Mouse (Mus musculus): ENCODE data around the gene Tnks2.

DNA sequence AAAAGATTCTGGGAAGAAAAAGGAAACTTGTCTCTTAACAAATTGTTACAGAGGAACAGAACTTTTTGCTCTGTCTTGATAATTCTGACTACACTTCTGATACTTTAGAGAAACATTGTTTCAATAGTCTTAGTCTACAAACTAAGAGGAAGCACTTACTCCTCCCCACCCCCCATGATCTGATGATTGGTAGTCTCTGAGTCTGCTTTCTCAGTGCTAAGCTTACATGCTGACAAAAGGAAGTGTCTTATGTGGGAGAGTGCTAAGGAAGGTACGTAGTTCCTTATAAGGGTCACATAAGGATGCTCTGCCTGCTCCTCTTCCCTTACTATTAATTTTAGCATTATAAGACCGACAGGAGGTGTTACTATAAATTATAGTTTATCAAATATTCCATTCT lies 98.6 kb downstream of the Tnks2 start:
- no peak for TF ChIP-seq CTCF (IDR thresholded peaks at IDR 0.05)
- TF ChIP-seq EP300 (IDR thresholded peaks at IDR 0.05): no peak
